Mouse (Mus musculus) CH12.LX (cell line): Measurements from ENCODE around the gene Snx19. TPM values are rescaled to one million over a fixed set of nuclear protein-coding genes. Genes with fewer than 3 reads are reported as not detected.

Source experiments
- JUND ChIP-seq: conservative IDR thresholded peaks from 2 replicates; pipeline ENCODE4 v1.6.1; 2011; ENCODE audit warnings: low read depth, low read length, improper control_type of control experiment
- MYC ChIP-seq: IDR thresholded peaks from 2 replicates; pipeline ENCODE4 v1.6.1; 2011; ENCODE audit warnings: low read depth, mild to moderate bottlenecking, improper control_type of control experiment, low read length
- POLR2A ChIP-seq: IDR thresholded peaks from 2 replicates; pipeline ENCODE4 v1.6.1; 2011; ENCODE audit warnings: low read depth, mild to moderate bottlenecking, improper control_type of control experiment, low read length
- RAD21 ChIP-seq: IDR thresholded peaks from 2 replicates; pipeline ENCODE4 v1.6.1; 2011; ENCODE audit warnings: low read depth, mild to moderate bottlenecking, low read length, improper control_type of control experiment, moderate library complexity
- USF2 ChIP-seq: conservative IDR thresholded peaks from 2 replicates; pipeline ENCODE4 v1.6.1; 2011; ENCODE audit warnings: low read depth, low read length, improper control_type of control experiment
- ZKSCAN1 ChIP-seq: IDR thresholded peaks from 2 replicates; pipeline ENCODE4 v1.6.1; 2012; ENCODE audit warnings: low read depth, inconsistent platforms, low read length, improper control_type of control experiment, borderline replicate concordance
- polyA plus RNA-seq: library from polyadenylated mRNA; unstranded; fragments of >175 nt; gene quantifications from 2 replicates; pipeline ENCODE4 v1.2.1, GENCODE M21; 2012; ENCODE audit warnings: low read depth; ENCODE audit not compliant: insufficient read length
- total RNA-seq, 2 experiments: library from RNA; depleted of rRNA; stranded (reverse); fragments of 300-350 nt in 1 of 2; fragments of >200 nt in 1 of 2; gene quantifications; 2 replicates each; pipeline ENCODE4 v1.2.3; 2012 to 2014

The Snx19 gene
- total and polyA plus RNA-seq, 3 experiments = 9.5 to 19.3 (median 12.1) TPM

DNA sequence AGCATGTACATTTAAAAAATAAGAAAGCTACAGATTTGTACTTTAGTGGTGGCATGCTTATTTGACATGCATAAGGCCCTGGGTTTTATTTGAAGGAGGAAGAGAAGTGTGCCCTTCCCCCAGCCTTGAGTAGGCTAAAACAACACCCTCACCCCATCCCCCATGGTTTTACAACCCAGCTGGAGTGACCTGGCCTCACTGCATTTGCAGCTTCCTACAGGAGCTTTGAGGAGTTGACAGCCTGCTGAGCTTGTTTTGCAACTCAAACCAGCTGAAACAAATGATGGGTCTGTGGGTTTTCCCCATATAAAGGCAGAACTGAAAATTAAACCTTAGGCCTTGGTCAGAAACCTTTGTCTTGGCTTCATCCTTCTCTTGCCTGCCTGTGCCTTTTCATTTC is 89.0 kb downstream of the Snx19 start (continued):
- TF ChIP-seq USF2 (no peak), JUND (peak; percentile 31; the same call in 1 of the 2 replicates), RAD21 (peak; percentile 17), ZKSCAN1 (no peak), MYC (peak; percentile 67; the same call in 1 of the 2 replicates), POLR2A (no peak)
